Mouse (Mus musculus): Measurements from ENCODE around the gene Foxo6. TPM values are rescaled to one million over a fixed set of nuclear protein-coding genes. Genes with fewer than 3 reads are reported as not detected.

Foxo6 gene
- polyA plus RNA-seq, 1 experiment from 2014 or later = 1.3 TPM

GRCm38 (mm10) chr4:120239419-120239818 is 47.7 kb downstream of the Foxo6 start:
- WGBS = 66% methylated on average over 3 of the region's 3 CpGs
- Histone ChIP-seq H3K27ac (replicated peaks) (no peak overlapping the region), H3K4me2 (no peak overlapping the region), H3K27me3 (no peaks in the 10 kb centered on the region), H3K9ac (no peak overlapping the region), H3K9me3 (no peaks in the 10 kb centered on the region), H3K36me3 (no peaks in the 10 kb centered on the region), H3K4me3 (no peak overlapping the region), H3K4me1 (replicated peaks) (peaks cover 40% of the 10 kb centered on the region)
- ATAC-seq (ENCODE audit: low FRiP score, low read depth) = no peak

GRCm38 (mm10) chr4:120233243-120233642 is 53.9 kb downstream of the Foxo6 start:
- Histone ChIP-seq H3K9ac (no peak overlapping the region), H3K4me2 (no peak overlapping the region), H3K9me3 (no peaks in the 10 kb centered on the region), H3K27ac (replicated peaks) (no peak overlapping the region), H3K27me3 (peaks cover 9% of the 10 kb centered on the region), H3K36me3 (no peaks in the 10 kb centered on the region), H3K4me1 (replicated peaks) (no peaks in the 10 kb centered on the region), H3K4me3 (no peak overlapping the region)
- WGBS = 66% methylated on average over 2 of the region's 2 CpGs
- no peak for ATAC-seq (ENCODE audit: low FRiP score, low read depth)

- H3K4me1 ChIP-seq (replicated peaks) = no peaks in the 10 kb centered on the region
- no peaks in the 10 kb centered on the region for H3K9me3 ChIP-seq
- 87% methylated on average over 2 of the region's 2 CpGs for WGBS
- no peak overlapping the region for H3K27ac ChIP-seq (replicated peaks)
- no peak overlapping the region for H3K9ac ChIP-seq
- H3K36me3 ChIP-seq = no peaks in the 10 kb centered on the region
- H3K27me3 ChIP-seq = peaks cover 9% of the 10 kb centered on the region
- no peak overlapping the region for H3K4me3 ChIP-seq
- no peak overlapping the region for H3K4me2 ChIP-seq
- ATAC-seq (ENCODE audit: low FRiP score, low read depth) = no peak
These were observed 54.6 kb downstream of the Foxo6 start for GRCm38 (mm10) chr4:120232541-120232940.

GRCm38 (mm10) chr4:120231982-120232381 is 55.2 kb downstream of the Foxo6 start:
- no peak overlapping the region for H3K9ac ChIP-seq
- no peaks in the 10 kb centered on the region for H3K4me1 ChIP-seq (replicated peaks)
- H3K4me2 ChIP-seq = no peak overlapping the region
- H3K27me3 ChIP-seq = peaks cover 9% of the 10 kb centered on the region
- H3K9me3 ChIP-seq = no peaks in the 10 kb centered on the region
- H3K27ac ChIP-seq (replicated peaks) = no peak overlapping the region
- no peak overlapping the region for H3K4me3 ChIP-seq
- no peaks in the 10 kb centered on the region for H3K36me3 ChIP-seq
- 79% methylated on average over 4 of the region's 4 CpGs for WGBS
- ATAC-seq (ENCODE audit: low FRiP score, low read depth) = no peak

- Histone ChIP-seq H3K4me2 (no peak overlapping the region), H3K36me3 (no peaks in the 10 kb centered on the region), H3K27me3 (peaks cover 9% of the 10 kb centered on the region), H3K4me1 (replicated peaks) (peaks cover 1% of the 10 kb centered on the region; the same call in 1 of the 2 replicates), H3K9me3 (no peaks in the 10 kb centered on the region), H3K4me3 (no peak overlapping the region), H3K9ac (no peak overlapping the region), H3K27ac (replicated peaks) (no peak overlapping the region)
- peak; percentile 36 for ATAC-seq (ENCODE audit: low FRiP score, low read depth)
- 10% methylated on average over 6 of the region's 6 CpGs for WGBS
These were observed 56.9 kb downstream of the Foxo6 start for GRCm38 (mm10) chr4:120230256-120230649.

- no peak overlapping the region for H3K4me2 ChIP-seq
- H3K27ac ChIP-seq (replicated peaks) = no peak overlapping the region
- H3K27me3 ChIP-seq = peaks cover 9% of the 10 kb centered on the region
- no peaks in the 10 kb centered on the region for H3K9me3 ChIP-seq
- peaks cover 5% of the 10 kb centered on the region; the same call in 1 of the 2 replicates for H3K4me1 ChIP-seq (replicated peaks)
- WGBS = 81% methylated on average over 13 of the region's 13 CpGs
- no peak for ATAC-seq (ENCODE audit: low FRiP score, low read depth)
- no peaks in the 10 kb centered on the region for H3K36me3 ChIP-seq
- H3K4me3 ChIP-seq = no peak overlapping the region
- no peak overlapping the region for H3K9ac ChIP-seq
These were observed 57.5 kb downstream of the Foxo6 start for GRCm38 (mm10) chr4:120229505-120230255.

GRCm38 (mm10) chr4:120228613-120229012 is 58.5 kb downstream of the Foxo6 start:
- no peak overlapping the region for H3K4me3 ChIP-seq
- H3K27ac ChIP-seq (replicated peaks) = no peak overlapping the region
- no peak for ATAC-seq (ENCODE audit: low FRiP score, low read depth)
- H3K4me1 ChIP-seq (replicated peaks) = peaks cover 5% of the 10 kb centered on the region; the same call in 1 of the 2 replicates
- H3K4me2 ChIP-seq = no peak overlapping the region
- 87% methylated on average over 3 of the region's 3 CpGs for WGBS
- H3K36me3 ChIP-seq = no peaks in the 10 kb centered on the region
- H3K27me3 ChIP-seq = peaks cover 9% of the 10 kb centered on the region
- no peaks in the 10 kb centered on the region for H3K9me3 ChIP-seq
- H3K9ac ChIP-seq = no peak overlapping the region

- 50% methylated on average over 2 of the region's 2 CpGs for WGBS
- ATAC-seq (ENCODE audit: low FRiP score, low read depth) = no peak
- no peaks in the 10 kb centered on the region for H3K9me3 ChIP-seq
These were observed 59.9 kb downstream of the Foxo6 start for GRCm38 (mm10) chr4:120227224-120227623.

GRCm38 (mm10) chr4:120226682-120227081 is 60.5 kb downstream of the Foxo6 start:
- peaks cover 9% of the 10 kb centered on the region for H3K27me3 ChIP-seq
- H3K9me3 ChIP-seq = no peaks in the 10 kb centered on the region
- 74% methylated on average over 4 of the region's 4 CpGs for WGBS
- no peak overlapping the region for H3K27ac ChIP-seq (replicated peaks)
- no peak for ATAC-seq (ENCODE audit: low FRiP score, low read depth)
- no peak overlapping the region for H3K4me3 ChIP-seq
- H3K4me1 ChIP-seq (replicated peaks) = peaks cover 11% of the 10 kb centered on the region
- no peak overlapping the region for H3K4me2 ChIP-seq
- H3K9ac ChIP-seq = no peak overlapping the region
- no peaks in the 10 kb centered on the region for H3K36me3 ChIP-seq

More at GRCm38 (mm10) chr4:120227224-120227623, 59.9 kb downstream of the Foxo6 start:
- Histone ChIP-seq H3K36me3 (no peaks in the 10 kb centered on the region), H3K4me1 (replicated peaks) (peaks cover 11% of the 10 kb centered on the region), H3K27ac (replicated peaks) (no peak overlapping the region), H3K9ac (no peak overlapping the region), H3K4me3 (no peak overlapping the region), H3K27me3 (peaks cover 9% of the 10 kb centered on the region), H3K4me2 (no peak overlapping the region)

- no peaks in the 10 kb centered on the region for H3K27me3 ChIP-seq
- peaks cover 14% of the 10 kb centered on the region for H3K4me1 ChIP-seq (replicated peaks)
- no peaks in the 10 kb centered on the region for H3K9me3 ChIP-seq
- H3K36me3 ChIP-seq = no peaks in the 10 kb centered on the region
- no peak overlapping the region for H3K4me2 ChIP-seq
- H3K9ac ChIP-seq = no peak overlapping the region
- H3K4me3 ChIP-seq = no peak overlapping the region
- H3K27ac ChIP-seq (replicated peaks) = 0 out of 2 replicates have a peak overlapping the region, but pooled peaks have one; percentile 1
- peak; percentile 36; the same call in 1 of the 2 replicates for ATAC-seq (ENCODE audit: low FRiP score, low read depth)
- WGBS = 47% methylated on average over 6 of the region's 6 CpGs
These were observed 61.9 kb downstream of the Foxo6 start for GRCm38 (mm10) chr4:120225135-120225780.

GRCm38 (mm10) chr4:120223805-120224204 is 63.3 kb downstream of the Foxo6 start:
- 69% methylated on average over 6 of the region's 6 CpGs for WGBS
- Histone ChIP-seq H3K36me3 (no peaks in the 10 kb centered on the region), H3K27ac (replicated peaks) (no peak overlapping the region), H3K4me2 (no peak overlapping the region), H3K4me1 (replicated peaks) (peaks cover 14% of the 10 kb centered on the region), H3K9ac (no peak overlapping the region), H3K4me3 (no peak overlapping the region), H3K9me3 (no peaks in the 10 kb centered on the region), H3K27me3 (no peaks in the 10 kb centered on the region)
- no peak for ATAC-seq (ENCODE audit: low FRiP score, low read depth)

- H3K27ac ChIP-seq (replicated peaks) = no peak overlapping the region
- no peak for ATAC-seq (ENCODE audit: low FRiP score, low read depth)
- no peaks in the 10 kb centered on the region for H3K36me3 ChIP-seq
- no peaks in the 10 kb centered on the region for H3K9me3 ChIP-seq
- WGBS = 52% methylated on average over 7 of the region's 7 CpGs
- H3K4me2 ChIP-seq = no peak overlapping the region
- H3K9ac ChIP-seq = no peak overlapping the region
- H3K27me3 ChIP-seq = no peaks in the 10 kb centered on the region
- peaks cover 14% of the 10 kb centered on the region for H3K4me1 ChIP-seq (replicated peaks)
- no peak overlapping the region for H3K4me3 ChIP-seq
These were observed 63.9 kb downstream of the Foxo6 start for GRCm38 (mm10) chr4:120223108-120223745.
